13 mouse cellular contexts compared by ENCODE assay signal in the genomic region with DNA sequence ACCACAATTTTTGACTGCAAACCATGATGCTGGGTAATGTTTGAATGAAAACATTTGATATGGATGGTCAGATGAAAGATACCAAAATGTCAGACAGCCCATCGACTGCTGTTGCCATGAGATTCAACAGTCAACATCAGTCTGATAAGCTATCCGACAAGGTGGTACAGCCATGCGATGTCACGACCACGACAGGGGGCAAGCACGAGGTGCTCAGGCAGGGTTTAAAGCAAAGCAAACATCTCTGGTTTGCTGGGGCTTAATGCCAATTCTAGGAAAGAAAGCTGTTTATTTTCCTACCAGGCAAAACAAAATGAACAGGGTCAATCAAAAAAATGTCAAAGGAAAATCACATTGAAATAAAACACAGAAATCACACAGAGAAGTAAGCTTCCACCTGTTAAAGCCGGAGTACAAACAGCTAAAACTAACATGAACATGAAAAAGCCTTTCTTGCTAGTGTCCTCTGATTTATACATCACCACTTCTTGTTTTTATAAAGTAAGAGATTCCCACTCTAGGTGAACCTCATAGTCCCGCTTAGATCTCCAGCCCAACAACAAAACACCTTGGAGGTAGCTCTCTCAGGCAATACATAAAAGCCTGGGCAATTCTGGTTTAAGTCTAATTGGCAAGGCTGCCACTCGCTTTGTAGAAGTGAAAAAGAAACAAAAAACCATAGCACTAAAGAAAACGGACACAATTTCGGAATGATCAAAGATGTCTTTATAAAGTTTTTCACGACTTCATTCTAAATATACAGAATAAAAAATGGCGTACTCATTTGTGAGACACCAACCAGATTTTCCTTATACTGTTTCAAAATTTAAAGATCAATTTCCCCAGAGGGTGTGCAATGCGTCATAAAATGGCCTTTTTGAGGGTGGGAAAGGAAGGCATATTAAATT. TPM values are rescaled to one million over a fixed set of nuclear protein-coding genes. Genes with fewer than 3 reads are reported as not detected.
DNase-seq lines count a peak whose midpoint lies in the region; ATAC-seq and TF ChIP-seq lines count a peak whose summit lies in the region.
"Had no signal": no experiment of that assay in that cellular context is flagged by ENCODE, and none has a peak within 500 bp of the region (broad histone marks: within the 10 kb centered on the region; RNA-seq: fewer than 3 reads in every experiment).

No protein-coding gene starts in this region.

- no peaks in the 10 kb centered on the region for H3K9me3 ChIP-seq in hindbrain, postnatal 0 days (ENCODE audit: low read length)
- H3K9me3 ChIP-seq: midbrain, embryonic 10.5 days; neural tube, embryonic 15.5 days had no signal

- no peak overlapping the region for H3K9ac ChIP-seq in hindbrain, postnatal 0 days (replicated peaks; ENCODE audit: low read length)
- H3K9ac ChIP-seq: hindbrain, embryonic 14.5 days; neural tube, embryonic 15.5 days had no signal

- 0 out of 2 replicates have a peak, but pooled peaks have one; percentile 15 for TF ChIP-seq POLR2A in lung, adult 2 months (IDR thresholded peaks at IDR 0.05; ENCODE audit: borderline replicate concordance, extremely low read depth, low read depth, low read length)
- TF ChIP-seq POLR2A in small intestine, adult 2 months (IDR thresholded peaks at IDR 0.05; ENCODE audit: low read depth, low read length) = no peak

- 57% methylated on average over 14 of the region's 14 CpGs for WGBS in lung, adult 2 months
- WGBS in small intestine, adult 2 months = 14% methylated on average over 14 of the region's 14 CpGs
- 90% methylated on average over 14 of the region's 14 CpGs for WGBS in hindbrain, postnatal 0 days

- no peak overlapping the region for H3K4me2 ChIP-seq in hindbrain, postnatal 0 days (ENCODE audit: low read depth, low read length)
- H3K4me2 ChIP-seq: hindbrain, embryonic 14.5 days; neural tube, embryonic 15.5 days had no signal

- H3K36me3 ChIP-seq in small intestine, adult 2 months (ENCODE audit: control insufficient read depth, insufficient read depth, low read length) = peaks cover 23% of the 10 kb centered on the region
- H3K36me3 ChIP-seq in hindbrain, postnatal 0 days (ENCODE audit: insufficient read depth, low read length) = no peaks in the 10 kb centered on the region
- H3K36me3 ChIP-seq: midbrain, embryonic 10.5 days; neural tube, embryonic 15.5 days had no signal

- DNase-seq in CD4-positive, CD25-positive, alpha-beta regulatory T cell, adult 2 months (ENCODE audit: low read depth, low spot score) = peak; percentile 45
- no peak for DNase-seq in lung, adult 2 months
- no peak for DNase-seq in lung, postnatal 14 days
- DNase-seq in induced T-regulatory cell, adult 2 months (ENCODE audit: low read depth) = peak; percentile 74
- DNase-seq in left cerebral cortex, adult 18-20 months (ENCODE audit: low spot score in 2 of 2) = no peak
- no peak for DNase-seq in hindbrain, postnatal 0 days (ENCODE audit: low spot score)
- DNase-seq: layer of hippocampus, postnatal 36 days had no signal

- no peak for TF ChIP-seq CTCF in lung, adult 2 months (IDR thresholded peaks at IDR 0.05; ENCODE audit: insufficient read depth, low read length)
- no peak for TF ChIP-seq CTCF in small intestine, adult 2 months (IDR thresholded peaks at IDR 0.05; ENCODE audit: extremely low read depth, insufficient read length, insufficient replicate concordance, low read depth, low read length)
- no peak for TF ChIP-seq CTCF in hindbrain, postnatal 0 days (IDR thresholded peaks at IDR 0.05; ENCODE audit: low read depth)

- H3K4me3 ChIP-seq in lung, adult 2 months (replicated peaks; ENCODE audit: extremely low read depth, low read depth, low read length) = peak overlapping the region; percentile 53
- H3K4me3 ChIP-seq in small intestine, adult 2 months (ENCODE audit: low read depth, low read length) = peak overlapping the region; percentile 74
- no peak overlapping the region for H3K4me3 ChIP-seq in hindbrain, postnatal 0 days (ENCODE audit: low read length)
- H3K4me3 ChIP-seq: midbrain, embryonic 10.5 days; neural tube, embryonic 15.5 days had no signal

- no peaks in the 10 kb centered on the region for H3K27me3 ChIP-seq in small intestine, adult 2 months (ENCODE audit: control insufficient read depth, insufficient read depth, low read length)
- no peaks in the 10 kb centered on the region for H3K27me3 ChIP-seq in hindbrain, postnatal 0 days (ENCODE audit: insufficient read depth, low read length)
- H3K27me3 ChIP-seq: neural tube, embryonic 15.5 days had no signal

- H3K27ac ChIP-seq in small intestine, adult 2 months (ENCODE audit: insufficient read depth, low read depth, low read length) = peak overlapping the region; percentile 99
- no peak overlapping the region for H3K27ac ChIP-seq in hindbrain, postnatal 0 days
- H3K27ac ChIP-seq: hindbrain, embryonic 14.5 days; midbrain, embryonic 10.5 days; neural tube, embryonic 15.5 days had no signal

- peaks cover 25% of the 10 kb centered on the region for H3K4me1 ChIP-seq in lung, adult 2 months (ENCODE audit: control insufficient read depth, insufficient read depth, low read length)
- peaks cover 16% of the 10 kb centered on the region for H3K4me1 ChIP-seq in small intestine, adult 2 months (ENCODE audit: control insufficient read depth, insufficient read depth, insufficient read length, low read length)
- H3K4me1 ChIP-seq in hindbrain, postnatal 0 days (ENCODE audit: insufficient read depth, low read length) = 0 out of 2 replicates have a peak, but pooled peaks cover 3% of the 10 kb centered on the region

- ATAC-seq in CD4-positive, CD25-positive, alpha-beta regulatory T cell, adult 4 months = no peak
- ATAC-seq in hindbrain, postnatal 0 days = no peak
- ATAC-seq: activated CD4-positive, CD25-positive, alpha-beta regulatory T cell, adult 4 months had no signal

RNA-seq across cellular contexts. Expression of gene Tubd1, which starts 39.5 kb away (rescaled TPM):
- 1 to 10 TPM; 4.0 to 6.7 TPM for polyA plus RNA-seq in CD4-positive, CD25-positive, alpha-beta regulatory T cell, adult 4 months (2017; shearing (Covaris generic))
- polyA plus RNA-seq in lung, adult 2 months (2012; rRNA removed) = 2.6 and 4.0 TPM in 2 replicates
- 0.93 and 1.2 TPM in 2 replicates for polyA plus RNA-seq in small intestine, adult 2 months (2012; rRNA removed)
- total RNA-seq in left cerebral cortex, adult 18-20 months (2021) = 1 to 10 TPM; 4.8 to 5.0 TPM
- total RNA-seq in hindbrain, postnatal 0 days (2014; rRNA removed) = 1.8 and 2.6 TPM in 2 replicates
- 6.4 and 7.2 TPM in 2 replicates for polyA plus RNA-seq in hindbrain, postnatal 0 days (2015; fragmentation: Nextera tagmentation; extraction: Ambion mirVana)

RNA-seq across cellular contexts. Expression of gene Rps6kb1, which starts 39.6 kb away (rescaled TPM):
- 10 to 100 TPM; 58.9 to 62.5 TPM for polyA plus RNA-seq in CD4-positive, CD25-positive, alpha-beta regulatory T cell, adult 4 months (2017; shearing (Covaris generic))
- 5.3 and 7.4 TPM in 2 replicates for polyA plus RNA-seq in lung, adult 2 months (2012; rRNA removed)
- polyA plus RNA-seq in small intestine, adult 2 months (2012; rRNA removed) = 1.5 and 3.9 TPM in 2 replicates
- 10 to 100 TPM; 35.5 to 36.7 TPM for total RNA-seq in left cerebral cortex, adult 18-20 months (2021)
- 21.9 and 34.2 TPM in 2 replicates for total RNA-seq in hindbrain, postnatal 0 days (2014; rRNA removed)
- 67.3 and 67.7 TPM in 2 replicates for polyA plus RNA-seq in hindbrain, postnatal 0 days (2015; fragmentation: Nextera tagmentation; extraction: Ambion mirVana)

Comparison
In these comparisons a context has a peak if more than half of its experiments do, and no peak if none do; other contexts are left out.
1. DNase-seq: peak in CD4-positive, CD25-positive, alpha-beta regulatory T cell, adult 2 months (single experiment) and induced T-regulatory cell, adult 2 months (single experiment); none in lung, adult 2 months (single experiment), lung, postnatal 14 days (single experiment), left cerebral cortex, adult 18-20 months (0 of 2) and hindbrain, postnatal 0 days (single experiment).